Mouse (Mus musculus) liver, adult 2 months (tissue): ENCODE measurements at regions not wholly inside any gene's neighbourhood (a gene's known extent, or its start where the extent isn't known, plus 50 kb on each side); places are given as distances from the start of the nearest gene placed in this dataset.
"Not testable (repeated sequence)": the region's sequence is repeated elsewhere in the genome, so short reads cannot be mapped to it uniquely, and the experiment has no call there.

ENCODE experiments used
- DNase-seq: peaks from one replicate; pipeline ENCODE4 v3.0.0-alpha.2; 2011; ENCODE audit warnings: low read depth, low spot score; ENCODE audit errors: extremely low read depth
- H3K27ac ChIP-seq: fragments of 200-500 bp; replicated peaks from 2 replicates; pipeline ENCODE4 v1.5.1; 2012; ENCODE audit warnings: low read depth, mild to moderate bottlenecking, control low read depth, inconsistent platforms, low read length; ENCODE audit not compliant: insufficient read depth
- H3K27me3 ChIP-seq: fragments of 200-500 bp; 2 replicates; pipeline ENCODE4 v1.6.1; 2012; ENCODE audit warnings: mild to moderate bottlenecking, moderate library complexity, low read length, inconsistent platforms; ENCODE audit not compliant: control insufficient read depth, insufficient read depth
- H3K36me3 ChIP-seq: fragments of 200-500 bp; 2 replicates; pipeline ENCODE4 v1.6.1; 2012; ENCODE audit warnings: low read length, inconsistent platforms; ENCODE audit not compliant: control insufficient read depth, insufficient read depth
- H3K4me1 ChIP-seq: fragments of 200-500 bp; 2 replicates; pipeline ENCODE4 v1.6.1; 2011; ENCODE audit warnings: low read length; ENCODE audit not compliant: control insufficient read depth, insufficient read depth
- H3K4me3 ChIP-seq: fragments of 200-500 bp; 2 replicates; pipeline ENCODE4 v1.5.1; 2011; ENCODE audit warnings: low read depth, mild to moderate bottlenecking, control low read depth, low read length, moderate library complexity; ENCODE audit not compliant: insufficient read depth
- H3K79me2 ChIP-seq: fragments of 200-500 bp; 2 replicates; pipeline ENCODE4 v1.6.1; 2012; ENCODE audit warnings: inconsistent platforms, mild to moderate bottlenecking, low read length, moderate library complexity; ENCODE audit not compliant: control insufficient read depth, insufficient read depth
- H3K9ac ChIP-seq: fragments of 200-500 bp; 2 replicates; pipeline ENCODE4 v1.6.1; 2012; ENCODE audit warnings: low read depth, mild to moderate bottlenecking, control low read depth, inconsistent platforms, low read length
- CTCF ChIP-seq: fragments of 200-500 bp; IDR thresholded peaks from 2 replicates; pipeline ENCODE4 v1.5.1; 2011; ENCODE audit warnings: low read depth, low read length, control low read depth
- POLR2A ChIP-seq: fragments of 200-500 bp; IDR thresholded peaks from 2 replicates; pipeline ENCODE4 v1.6.1; 2011; ENCODE audit warnings: low read length, control low read depth; ENCODE audit not compliant: insufficient read depth; ENCODE audit errors: extremely low read depth
- WGBS: fragments of 180-500 bp; shearing (Covaris S2); methylation state at CpG from one replicate; pipeline ENCODE4 v1.1.7; 2018; 5-methylcytosine and 5-hydroxymethylcytosine counted together

DNA sequence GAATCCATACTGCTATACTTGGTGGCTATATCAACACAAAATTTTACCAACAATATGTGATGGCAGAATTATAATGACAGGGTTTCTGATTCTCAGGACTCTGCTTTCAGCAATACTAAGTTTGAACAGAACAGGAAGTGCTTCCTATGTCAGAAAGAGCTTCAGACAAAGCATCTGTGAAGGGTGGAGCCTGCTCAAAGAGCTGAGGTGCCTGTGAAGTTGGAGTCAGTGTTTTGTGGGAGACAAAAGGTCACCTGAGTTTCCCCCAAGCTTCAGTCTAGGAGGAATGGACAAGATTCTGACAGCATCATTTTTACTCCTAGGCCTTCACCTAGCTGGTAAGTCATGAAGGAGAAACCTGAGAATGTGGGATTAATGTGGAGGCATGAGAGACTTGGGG lies 700.1 kb downstream of the Dad1 start:
- no peak overlapping the region for H3K4me3 ChIP-seq
- no peaks in the 10 kb centered on the region for H3K79me2 ChIP-seq
- DNase-seq: no peak
- no peak overlapping the region for H3K9ac ChIP-seq
- no peaks in the 10 kb centered on the region for H3K36me3 ChIP-seq
- no peaks in the 10 kb centered on the region for H3K27me3 ChIP-seq
- TF ChIP-seq CTCF (no peak), POLR2A (no peak)
- H3K27ac ChIP-seq: no peak overlapping the region
- H3K4me1 ChIP-seq: no peaks in the 10 kb centered on the region

DNA sequence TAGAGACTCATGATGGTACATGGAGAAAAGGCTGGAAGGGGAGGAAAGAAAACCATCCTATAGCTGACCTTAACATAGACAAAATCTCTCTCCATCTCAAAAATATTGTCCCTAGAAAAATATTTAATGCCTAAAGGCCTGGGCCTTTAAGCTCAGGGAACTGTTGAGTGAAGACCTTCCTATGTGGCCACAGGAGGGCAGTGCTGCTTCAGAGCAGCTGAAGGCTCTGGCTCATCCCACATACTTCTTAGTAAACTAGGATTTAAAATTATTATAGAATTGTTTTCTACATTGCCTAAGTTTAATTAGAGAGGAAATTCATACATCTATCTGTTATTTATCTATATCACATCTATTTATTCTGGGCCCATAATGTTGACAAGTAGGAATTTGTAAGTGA lies 706.5 kb downstream of the Dad1 start:
- H3K79me2 ChIP-seq, H3K27ac ChIP-seq, H3K27me3 ChIP-seq, H3K4me3 ChIP-seq, H3K36me3 ChIP-seq, H3K4me1 ChIP-seq, H3K9ac ChIP-seq, DNase-seq: not testable (repeated sequence)

DNA sequence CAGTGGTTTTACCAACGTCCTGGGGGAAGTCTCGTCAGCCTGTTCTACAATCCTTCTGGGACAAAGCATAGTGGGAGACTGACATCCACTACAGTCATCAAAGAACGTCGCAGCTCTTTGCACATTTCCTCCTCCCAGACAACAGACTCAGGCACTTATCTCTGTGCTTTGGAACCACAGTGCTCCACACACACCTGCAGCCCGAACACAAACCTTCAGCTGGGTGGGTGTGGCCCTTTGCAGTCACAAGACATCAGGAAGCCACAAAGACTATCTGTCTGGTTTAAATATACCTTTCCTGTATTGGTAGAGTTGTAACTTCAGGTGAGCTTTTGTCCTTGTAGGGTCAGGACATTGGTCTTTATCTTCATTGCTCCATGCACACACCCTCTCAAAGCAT lies 708.6 kb downstream of the Dad1 start:
- no peaks in the 10 kb centered on the region for H3K79me2 ChIP-seq
- 47% methylated on average over 5 of the region's 5 CpGs for WGBS
- no peaks in the 10 kb centered on the region for H3K36me3 ChIP-seq
- no peaks in the 10 kb centered on the region for H3K27me3 ChIP-seq
- no peaks in the 10 kb centered on the region for H3K4me1 ChIP-seq
- DNase-seq: no peak
- H3K4me3 ChIP-seq: no peak overlapping the region
- no peak overlapping the region for H3K9ac ChIP-seq
- H3K27ac ChIP-seq: no peak overlapping the region
- TF ChIP-seq POLR2A (no peak), CTCF (no peak)

DNA sequence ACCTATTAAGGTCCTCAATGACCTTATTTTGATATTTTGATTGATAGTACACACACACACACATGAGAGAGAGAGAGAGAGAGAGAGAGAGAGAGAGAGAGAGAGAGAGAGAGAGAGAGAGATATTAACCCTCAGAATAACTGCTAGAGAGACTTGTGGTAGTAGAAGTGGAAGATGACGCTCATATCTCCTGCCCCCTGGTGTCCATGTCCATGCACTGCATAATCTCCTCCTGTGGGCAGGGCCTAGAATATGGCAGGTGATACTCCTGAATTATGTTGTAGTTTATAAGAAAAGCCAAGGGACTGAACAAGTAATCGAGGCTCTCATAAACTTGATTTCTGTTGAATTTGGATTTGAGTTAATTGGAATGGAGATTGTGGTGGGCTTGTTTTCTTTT lies 712.3 kb downstream of the Dad1 start:
- DNase-seq: peak; percentile 1
- not testable (repeated sequence) for H3K9ac ChIP-seq, H3K4me1 ChIP-seq, H3K79me2 ChIP-seq, H3K4me3 ChIP-seq, H3K27me3 ChIP-seq, H3K36me3 ChIP-seq, H3K27ac ChIP-seq
- WGBS: 58% methylated on average over 2 of the region's 2 CpGs

DNA sequence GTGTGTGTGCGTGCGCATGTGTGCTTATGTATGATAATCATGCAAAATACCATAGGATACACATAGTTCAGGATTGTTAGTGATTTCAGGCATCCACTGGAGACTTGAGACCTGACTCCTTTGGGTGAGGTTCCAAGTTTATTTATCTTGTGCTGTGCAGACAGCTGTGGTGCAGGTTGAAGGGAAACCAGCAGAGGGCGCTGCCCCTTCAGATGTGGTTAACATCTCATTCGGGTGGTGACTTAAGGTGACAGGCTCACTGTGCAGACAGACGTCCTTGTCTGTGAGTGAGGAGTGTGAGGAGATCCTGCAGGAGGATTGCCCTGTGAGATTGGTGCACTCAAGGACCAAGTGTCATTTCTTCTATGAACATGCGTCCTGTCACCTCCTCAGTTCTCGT lies 716.0 kb downstream of the Dad1 start:
- whole genome bisulfite sequencing: 60% methylated on average over 7 of the region's 7 CpGs
- H3K36me3 ChIP-seq, H3K4me3 ChIP-seq, H3K27me3 ChIP-seq, DNase-seq, H3K9ac ChIP-seq, H3K4me1 ChIP-seq, H3K79me2 ChIP-seq, H3K27ac ChIP-seq: not testable (repeated sequence)

DNA sequence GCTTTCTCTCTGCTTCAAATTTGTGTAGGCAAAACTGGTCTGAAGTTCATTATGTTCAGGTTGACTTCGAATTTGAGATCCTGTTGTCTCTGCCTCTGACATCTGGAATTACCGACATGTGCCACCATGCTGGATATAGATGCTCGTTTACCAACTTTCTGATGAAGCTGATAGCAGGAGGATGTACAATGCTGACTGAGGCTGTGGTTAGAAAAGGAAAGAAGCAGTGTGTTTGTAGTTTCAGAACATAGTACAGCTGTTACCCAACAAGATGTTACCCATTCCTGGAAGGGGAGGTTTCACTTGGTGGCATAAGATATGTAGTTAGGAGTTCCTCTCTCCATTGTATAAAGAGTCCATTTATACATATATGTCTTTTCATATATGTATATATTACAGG lies 730.5 kb downstream of the Dad1 start:
- not testable (repeated sequence) for H3K27me3 ChIP-seq, DNase-seq, H3K9ac ChIP-seq, H3K79me2 ChIP-seq, H3K36me3 ChIP-seq, H3K4me3 ChIP-seq, H3K27ac ChIP-seq, H3K4me1 ChIP-seq
- no CpG with 5 or more reads among the region's 3 CpGs for WGBS

DNA sequence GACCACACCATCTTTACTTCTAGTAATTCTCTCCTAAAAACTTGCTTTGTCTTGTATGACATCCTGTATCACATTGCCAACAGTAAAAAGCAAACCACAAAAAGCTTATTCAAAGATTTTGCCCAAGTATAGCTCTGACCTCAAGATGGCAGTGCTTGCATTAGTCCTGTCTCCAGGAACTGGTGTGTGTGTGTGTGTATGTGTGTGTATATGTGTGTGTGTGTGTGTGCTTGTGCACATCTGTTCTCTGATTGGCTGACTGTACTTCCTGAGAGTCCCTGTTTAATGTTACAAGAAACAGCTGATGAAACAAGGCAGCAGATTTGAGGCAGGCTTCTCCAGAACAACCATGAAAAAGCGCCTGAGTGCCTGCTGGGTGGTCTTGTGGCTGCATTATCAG lies 735.0 kb downstream of the Dad1 start:
- not testable (repeated sequence) for H3K9ac ChIP-seq, H3K27me3 ChIP-seq, H3K36me3 ChIP-seq, DNase-seq, H3K4me1 ChIP-seq, H3K4me3 ChIP-seq, H3K79me2 ChIP-seq, H3K27ac ChIP-seq
- no CpG with 5 or more reads among the region's 1 CpGs for WGBS

DNA sequence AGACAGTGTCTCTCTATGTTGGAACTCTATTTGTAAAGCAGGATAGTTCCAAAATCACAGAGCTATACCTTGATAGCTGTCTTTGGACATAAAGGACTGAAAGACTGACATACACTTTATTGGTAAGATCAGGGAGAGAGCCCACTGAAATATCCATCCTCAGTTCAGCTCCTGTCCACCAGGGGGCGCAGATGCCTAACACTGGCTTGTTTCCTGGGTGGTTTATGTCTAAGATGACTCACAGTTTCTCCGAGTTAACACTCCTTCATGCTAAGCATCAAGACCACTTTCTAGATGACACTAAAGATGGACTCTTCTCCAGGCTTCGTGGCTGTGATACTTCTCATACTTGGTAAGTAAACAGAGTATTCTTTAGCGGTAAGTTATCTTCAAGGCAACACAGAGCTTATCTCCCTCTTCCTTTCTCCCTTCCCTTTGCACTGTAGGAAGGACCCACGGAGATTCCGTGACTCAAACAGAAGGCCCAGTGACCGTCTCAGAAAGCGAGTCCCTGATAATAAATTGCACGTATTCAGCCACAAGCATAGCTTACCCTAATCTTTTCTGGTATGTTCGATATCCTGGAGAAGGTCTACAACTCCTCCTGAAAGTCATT lies 737.2 kb downstream of the Dad1 start:
- H3K9ac ChIP-seq, H3K27me3 ChIP-seq, H3K36me3 ChIP-seq, DNase-seq, H3K79me2 ChIP-seq, H3K4me1 ChIP-seq, H3K4me3 ChIP-seq, H3K27ac ChIP-seq: not testable (repeated sequence)
- WGBS: no CpG with 5 or more reads among the region's 10 CpGs

DNA sequence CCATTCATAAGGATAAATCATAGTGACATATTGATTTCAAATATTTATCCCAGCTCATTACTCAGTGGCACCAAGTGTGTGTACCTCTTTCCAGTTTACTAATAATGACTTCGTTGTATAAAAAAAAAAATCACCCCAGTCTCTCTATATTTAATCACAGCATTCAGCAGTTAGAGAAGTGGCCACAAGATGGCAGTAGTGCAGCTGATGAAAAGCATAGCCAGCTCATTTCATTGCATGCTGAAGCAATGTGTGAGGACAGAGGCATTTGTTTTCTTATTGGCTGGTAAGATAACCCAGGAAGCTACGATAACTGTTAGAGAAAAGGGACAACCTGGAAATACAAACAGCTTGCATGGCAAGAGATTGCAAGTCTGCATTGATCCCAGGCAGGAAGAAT lies 748.5 kb downstream of the Dad1 start:
- not testable (repeated sequence) for H3K27me3 ChIP-seq, H3K9ac ChIP-seq, H3K36me3 ChIP-seq, H3K4me3 ChIP-seq, H3K27ac ChIP-seq, H3K79me2 ChIP-seq, H3K4me1 ChIP-seq
- WGBS: 38% methylated on average over 2 of the region's 2 CpGs
- DNase-seq: peak; percentile 1
